Mouse (Mus musculus): ENCODE measurements around the gene Stra8. TPM values are rescaled to one million over a fixed set of nuclear protein-coding genes. Genes with fewer than 3 reads are reported as not detected.

Stra8 gene
- total and polyA plus RNA-seq, 2 experiments from 2014 or later: not detected

DNA sequence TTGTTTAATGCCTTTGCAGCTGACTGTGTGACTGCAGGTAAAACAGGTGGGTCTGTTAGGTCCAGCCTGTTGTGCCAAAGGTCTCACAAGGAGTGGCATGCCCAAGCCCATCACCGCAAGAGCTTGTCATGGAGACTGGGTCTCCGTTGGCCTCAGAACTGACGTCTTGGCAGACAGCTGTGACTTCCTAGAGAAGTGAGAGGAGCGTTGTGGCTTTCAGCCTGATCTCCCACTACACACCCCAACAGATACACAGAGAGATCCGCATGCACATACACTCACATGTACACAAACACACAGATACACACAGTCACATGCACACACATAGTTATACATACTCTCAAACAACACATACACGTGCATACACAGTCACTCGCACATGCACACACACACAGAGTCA, 31.6 kb downstream of the Stra8 start:
- Histone ChIP-seq H3K4me3 (ENCODE audit: low read depth, low read length) (no peak overlapping the region), H3K27ac (ENCODE audit: low read depth, low read length) (no peak overlapping the region), H3K4me2 (ENCODE audit: low read depth, low read length, poor library complexity, severe bottlenecking) (no peak overlapping the region), H3K4me1 (ENCODE audit: insufficient read depth, low read length) (no peaks in the 10 kb centered on the region; the same call in 1 of the 2 replicates), H3K27me3 (ENCODE audit: insufficient read depth, low read length) (no peaks in the 10 kb centered on the region), H3K9me3 (ENCODE audit: low read length) (no peaks in the 10 kb centered on the region), H3K36me3 (ENCODE audit: insufficient read depth, low read length) (no peaks in the 10 kb centered on the region), H3K9ac (replicated peaks; ENCODE audit: low read length, poor library complexity, severe bottlenecking) (no peak overlapping the region)
- no peak for TF ChIP-seq CTCF (IDR thresholded peaks at IDR 0.05)
- ATAC-seq (ENCODE audit: low FRiP score) (no peak), DNase-seq (ENCODE audit: low spot score) (no peak)
- 86% methylated on average over 7 of the region's 7 CpGs for WGBS

DNA sequence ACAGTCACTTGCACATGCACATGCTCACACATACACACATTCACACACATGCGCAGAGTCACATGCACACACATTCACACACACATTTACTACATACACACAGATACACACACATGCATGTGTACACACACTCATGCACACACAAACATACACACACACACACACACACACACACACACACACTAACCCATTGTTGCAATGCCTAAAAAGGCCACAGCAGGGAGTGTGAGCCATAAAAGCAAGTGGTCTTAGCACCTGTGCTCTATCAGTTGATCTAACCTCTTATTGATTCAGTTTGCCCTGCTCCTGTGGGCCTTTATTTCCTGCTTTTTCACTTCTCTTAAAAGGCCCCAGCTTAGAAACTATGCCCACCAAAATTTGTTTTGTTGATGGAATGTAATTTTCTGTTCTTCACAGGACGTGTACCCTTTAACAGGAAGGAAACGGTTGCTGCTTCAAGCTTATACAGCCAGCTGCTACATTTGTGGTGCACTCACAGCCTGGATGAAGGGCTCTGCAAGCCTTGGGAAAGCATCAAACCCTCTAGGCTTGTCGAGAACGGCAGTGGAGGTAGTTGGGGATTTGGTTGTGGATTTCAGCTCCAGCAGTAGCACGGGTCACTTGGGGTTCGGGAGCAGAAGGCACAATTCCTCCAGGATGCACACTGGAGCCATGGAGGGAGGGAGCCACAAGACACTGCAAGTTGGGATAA, 32.1 kb downstream of the Stra8 start:
- Histone ChIP-seq H3K27me3 (ENCODE audit: insufficient read depth, low read length) (no peaks in the 10 kb centered on the region), H3K4me1 (ENCODE audit: insufficient read depth, low read length) (no peaks in the 10 kb centered on the region; the same call in 1 of the 2 replicates), H3K4me3 (ENCODE audit: low read depth, low read length) (no peak overlapping the region), H3K36me3 (ENCODE audit: insufficient read depth, low read length) (no peaks in the 10 kb centered on the region), H3K9ac (replicated peaks; ENCODE audit: low read length, poor library complexity, severe bottlenecking) (no peak overlapping the region), H3K27ac (ENCODE audit: low read depth, low read length) (no peak overlapping the region), H3K9me3 (ENCODE audit: low read length) (no peaks in the 10 kb centered on the region), H3K4me2 (ENCODE audit: low read depth, low read length, poor library complexity, severe bottlenecking) (no peak overlapping the region)
- DNase-seq (ENCODE audit: low spot score) (no peak), ATAC-seq (ENCODE audit: low FRiP score) (no peak)
- 77% methylated on average over 7 of the region's 7 CpGs for WGBS
- TF ChIP-seq CTCF (IDR thresholded peaks at IDR 0.05): peak; percentile 16; the same call in 1 of the 2 replicates

- Histone ChIP-seq H3K4me1 (ENCODE audit: insufficient read depth, low read length) (no peaks in the 10 kb centered on the region), H3K9ac (replicated peaks; ENCODE audit: low read length, poor library complexity, severe bottlenecking) (no peak overlapping the region), H3K27me3 (ENCODE audit: insufficient read depth, low read length) (no peaks in the 10 kb centered on the region), H3K9me3 (ENCODE audit: low read length) (no peaks in the 10 kb centered on the region), H3K4me3 (ENCODE audit: low read depth, low read length) (no peak overlapping the region), H3K4me2 (ENCODE audit: low read depth, low read length, poor library complexity, severe bottlenecking) (peak overlapping the region; percentile 21; the same call in 1 of the 2 replicates), H3K36me3 (ENCODE audit: insufficient read depth, low read length) (no peaks in the 10 kb centered on the region), H3K27ac (ENCODE audit: low read depth, low read length) (no peak overlapping the region)
- peak; percentile 61 for TF ChIP-seq CTCF (IDR thresholded peaks at IDR 0.05)
- ATAC-seq (ENCODE audit: low FRiP score) (0 out of 2 replicates have a peak, but pooled peaks have one; percentile 52), DNase-seq (ENCODE audit: low spot score) (peak; percentile 45)
- 53% methylated on average over 18 of the region's 18 CpGs for WGBS
Observed at GRCm38 (mm10) chr6:34954926-34955861, 35.2 kb downstream of the Stra8 start.

DNA sequence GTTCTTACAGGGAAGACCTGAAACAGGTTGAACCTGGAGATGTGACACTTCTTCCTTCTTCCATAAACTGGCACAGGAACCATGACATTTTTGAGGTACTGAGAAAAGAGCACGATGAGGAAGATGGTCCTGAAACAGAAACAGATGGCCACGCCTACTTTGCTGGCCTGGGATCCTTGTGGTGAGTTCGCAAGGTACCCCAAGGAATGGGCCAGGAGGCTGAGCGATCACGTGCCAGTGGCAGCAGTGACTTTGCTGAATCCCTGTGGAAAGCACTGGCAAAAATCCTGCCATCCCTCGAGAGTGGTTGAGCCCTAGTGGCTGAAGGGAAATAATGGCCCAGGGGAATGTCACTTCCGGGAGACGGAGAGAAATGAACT, 35.9 kb downstream of the Stra8 start:
- H3K4me3 ChIP-seq (ENCODE audit: low read depth, low read length): no peak overlapping the region
- H3K27ac ChIP-seq (ENCODE audit: low read depth, low read length): no peak overlapping the region
- H3K36me3 ChIP-seq (ENCODE audit: insufficient read depth, low read length): no peaks in the 10 kb centered on the region
- no peaks in the 10 kb centered on the region for H3K4me1 ChIP-seq (ENCODE audit: insufficient read depth, low read length)
- 0 out of 2 replicates have a peak, but pooled peaks have one; percentile 18 for TF ChIP-seq CTCF (IDR thresholded peaks at IDR 0.05)
- WGBS: 43% methylated on average over 8 of the region's 8 CpGs
- no peak overlapping the region for H3K9ac ChIP-seq (replicated peaks; ENCODE audit: low read length, poor library complexity, severe bottlenecking)
- no peaks in the 10 kb centered on the region for H3K9me3 ChIP-seq (ENCODE audit: low read length)
- DNase-seq (ENCODE audit: low spot score): peak; percentile 10
- H3K27me3 ChIP-seq (ENCODE audit: insufficient read depth, low read length): no peaks in the 10 kb centered on the region
- 0 out of 2 replicates have a peak, but pooled peaks have one; percentile 27 for ATAC-seq (ENCODE audit: low FRiP score)
- H3K4me2 ChIP-seq (ENCODE audit: low read depth, low read length, poor library complexity, severe bottlenecking): peak overlapping the region; percentile 21; the same call in 1 of the 2 replicates

DNA sequence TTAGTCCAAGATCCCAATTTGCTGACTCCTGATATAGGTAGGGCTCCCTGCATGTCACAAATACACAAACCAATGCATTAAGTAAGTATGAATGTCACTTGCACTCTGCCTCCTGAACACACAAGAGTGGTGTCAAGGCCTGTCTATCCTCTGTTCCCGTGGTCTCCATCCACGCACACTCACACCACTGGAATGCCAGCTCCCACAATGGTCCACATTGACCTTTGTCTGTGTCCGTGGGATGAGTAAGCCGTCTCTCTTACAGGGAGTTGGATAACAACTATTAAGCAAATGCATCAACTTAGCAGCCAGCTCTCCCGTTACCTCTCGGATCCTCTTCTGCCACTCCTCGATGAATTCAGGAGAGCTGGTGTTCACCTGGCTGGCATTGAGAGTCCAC, 39.2 kb downstream of the Stra8 start:
- TF ChIP-seq CTCF (IDR thresholded peaks at IDR 0.05): no peak
- H3K4me2 ChIP-seq (ENCODE audit: low read depth, low read length, poor library complexity, severe bottlenecking): no peak overlapping the region
- H3K4me3 ChIP-seq (ENCODE audit: low read depth, low read length): no peak overlapping the region
- no peaks in the 10 kb centered on the region for H3K9me3 ChIP-seq (ENCODE audit: low read length)
- 96% methylated on average over 7 of the region's 7 CpGs for WGBS
- DNase-seq (ENCODE audit: low spot score) (no peak), ATAC-seq (ENCODE audit: low FRiP score) (no peak)
- H3K9ac ChIP-seq (replicated peaks; ENCODE audit: low read length, poor library complexity, severe bottlenecking): no peak overlapping the region
- H3K36me3 ChIP-seq (ENCODE audit: insufficient read depth, low read length): no peaks in the 10 kb centered on the region
- H3K4me1 ChIP-seq (ENCODE audit: insufficient read depth, low read length): no peaks in the 10 kb centered on the region
- H3K27me3 ChIP-seq (ENCODE audit: insufficient read depth, low read length): no peaks in the 10 kb centered on the region
- no peak overlapping the region for H3K27ac ChIP-seq (ENCODE audit: low read depth, low read length)
